Mouse (Mus musculus): ENCODE measurements at regions not wholly inside any gene's neighbourhood (a gene's known extent, or its start where the extent isn't known, plus 50 kb on each side); places are given as distances from the start of the nearest gene placed in this dataset.

DNA sequence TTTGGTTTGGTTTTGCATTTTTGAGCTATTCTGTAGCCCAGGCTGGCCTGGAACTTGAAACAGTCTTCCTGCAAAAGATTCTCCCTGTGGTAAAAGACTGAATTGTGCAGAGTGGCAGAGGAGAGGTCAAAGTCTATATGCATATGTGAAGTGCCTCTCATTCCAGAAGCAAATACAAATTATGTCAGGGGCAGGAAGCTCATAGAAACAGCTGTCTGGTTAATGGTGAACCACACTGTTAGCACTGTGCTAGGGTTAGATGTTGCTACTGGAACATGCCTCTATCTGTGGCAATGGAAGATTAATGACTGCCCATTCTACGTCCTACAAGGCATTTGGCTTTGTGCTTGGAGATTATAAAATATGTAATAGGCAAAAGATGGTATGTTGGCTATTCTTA is 144.4 kb upstream of the Slc35f3 start:
- in situ Hi-C loops (cut with MboI; ENCODE audit: low sequenced_read_pairs in 2 of 2, unreplicated experiment in 2 of 2), result no loop called here
- DNase-seq (ENCODE audit: low read depth, low spot score), result no peak
- TF ChIP-seq CHD2 (IDR thresholded peaks at IDR 0.05; ENCODE audit: low read depth, low read length) (no peak), ZC3H11A (IDR thresholded peaks at IDR 0.05; ENCODE audit: borderline replicate concordance, low read depth, low read length) (no peak), MAFK (IDR thresholded peaks at IDR 0.05; ENCODE audit: insufficient read depth, low read depth, low read length) (no peak), ZNF384 (IDR thresholded peaks at IDR 0.05; ENCODE audit: low read depth, low read length) (no peak), HCFC1 (IDR thresholded peaks at IDR 0.05; ENCODE audit: borderline replicate concordance, insufficient read depth, low read length) (no peak)
- Histone ChIP-seq H3K9me3 (ENCODE audit: control insufficient read depth, insufficient read depth, low read depth, low read length) (no peaks in the 10 kb centered on the region), H3K9ac (ENCODE audit: insufficient read depth, low read depth, low read length, poor library complexity, severe bottlenecking) (no peak overlapping the region), H3K4me3 (ENCODE audit: insufficient read depth in 1 of 2, low read depth in 1 of 2, low read length in 2 of 2, poor library complexity in 1 of 2, severe bottlenecking in 1 of 2) (no peak overlapping the region), H3K36me3 (ENCODE audit: control insufficient read depth, insufficient read depth, low read length, poor library complexity, severe bottlenecking) (no peaks in the 10 kb centered on the region), H3K27ac (ENCODE audit: insufficient read depth, low read depth, low read length, poor library complexity, severe bottlenecking) (no peak overlapping the region), H3K4me1 (ENCODE audit: control insufficient read depth in 2 of 2, insufficient read depth in 2 of 2, low read length in 2 of 2, poor library complexity in 1 of 2) (no peaks in the 10 kb centered on the region; a peak in 1 of 4 replicates)

DNA sequence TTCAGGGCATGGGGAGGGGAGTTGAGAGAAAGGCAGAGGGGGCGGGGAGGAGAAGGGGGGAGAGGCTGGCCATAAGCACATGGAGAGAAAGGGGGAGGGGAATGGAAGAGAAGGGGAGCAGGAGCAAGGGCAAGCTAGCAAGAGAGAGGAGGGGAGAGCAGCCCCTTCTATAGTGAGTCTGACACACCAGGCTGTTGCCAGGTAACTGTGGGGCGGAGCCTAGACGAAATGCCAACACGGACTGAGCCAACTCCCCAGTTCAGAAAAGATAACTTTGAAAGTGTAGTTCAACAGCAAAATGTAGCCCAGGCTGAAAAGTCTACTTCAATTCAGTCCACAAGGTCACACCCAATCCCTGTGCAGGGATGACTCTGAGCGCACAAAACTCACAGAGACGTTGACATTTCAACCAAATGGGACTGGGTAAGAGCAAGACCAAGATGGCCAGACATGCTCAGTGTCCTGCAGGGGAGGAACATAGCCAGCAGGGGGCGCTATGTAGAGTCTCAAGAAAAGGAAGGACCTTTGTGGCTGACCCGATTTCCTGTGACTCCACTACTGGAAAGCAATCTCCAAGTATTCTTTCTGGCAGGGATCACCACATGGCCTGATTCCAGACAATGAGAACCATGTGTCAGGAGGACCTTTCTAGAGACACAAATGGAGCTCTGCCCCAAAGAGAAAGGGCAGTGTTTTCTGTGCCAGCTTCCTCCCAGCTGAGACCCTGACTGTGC is 140.7 kb upstream of the Slc35f3 start:
- H3K4me1 ChIP-seq (ENCODE audit: control insufficient read depth in 2 of 2, insufficient read depth in 2 of 2, low read length in 2 of 2, poor library complexity in 1 of 2), result no peaks in the 10 kb centered on the region; a peak in 1 of 4 replicates
- in situ Hi-C loops (cut with MboI; ENCODE audit: low sequenced_read_pairs in 2 of 2, unreplicated experiment in 2 of 2), result no loop called here
- H3K9ac ChIP-seq (ENCODE audit: insufficient read depth, low read depth, low read length, poor library complexity, severe bottlenecking), result no peak overlapping the region
- DNase-seq (ENCODE audit: low read depth, low spot score), result peak; percentile 66
- H3K4me3 ChIP-seq (ENCODE audit: insufficient read depth in 1 of 2, low read depth in 1 of 2, low read length in 2 of 2, poor library complexity in 1 of 2, severe bottlenecking in 1 of 2), result peak overlapping the region in 1 of 2 experiments; percentile 27; a peak in 1 of 4 replicates
- no peak for TF ChIP-seq HCFC1 (IDR thresholded peaks at IDR 0.05; ENCODE audit: borderline replicate concordance, insufficient read depth, low read length)
- no peak for TF ChIP-seq ZNF384 (IDR thresholded peaks at IDR 0.05; ENCODE audit: low read depth, low read length)
- TF ChIP-seq CHD2 (IDR thresholded peaks at IDR 0.05; ENCODE audit: low read depth, low read length), result no peak
- no peak for TF ChIP-seq ZC3H11A (IDR thresholded peaks at IDR 0.05; ENCODE audit: borderline replicate concordance, low read depth, low read length)
- no peak for TF ChIP-seq MAFK (IDR thresholded peaks at IDR 0.05; ENCODE audit: insufficient read depth, low read depth, low read length)
- H3K9me3 ChIP-seq (ENCODE audit: control insufficient read depth, insufficient read depth, low read depth, low read length), result no peaks in the 10 kb centered on the region
- no peak overlapping the region; the same call in 1 of the 2 replicates for H3K27ac ChIP-seq (ENCODE audit: insufficient read depth, low read depth, low read length, poor library complexity, severe bottlenecking)
- H3K36me3 ChIP-seq (ENCODE audit: control insufficient read depth, insufficient read depth, low read length, poor library complexity, severe bottlenecking), result no peaks in the 10 kb centered on the region

DNA sequence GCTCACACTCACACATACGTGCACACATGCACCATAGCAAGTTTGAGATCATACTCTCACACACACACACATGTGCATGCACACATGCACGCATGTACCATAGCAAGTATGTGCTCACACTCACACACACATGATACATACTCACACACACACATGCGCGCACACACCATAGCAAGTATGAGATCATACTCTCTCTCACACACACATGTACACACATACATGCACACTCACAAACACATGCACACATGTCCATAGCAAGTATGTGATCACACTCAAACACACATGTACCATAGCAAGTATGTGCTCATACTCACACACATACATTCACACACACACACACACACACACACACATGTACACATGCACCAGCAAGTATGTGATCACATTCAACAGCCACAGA is 138.9 kb upstream of the Slc35f3 start:
- Histone ChIP-seq H3K4me1 (ENCODE audit: control insufficient read depth in 2 of 2, insufficient read depth in 2 of 2, low read length in 2 of 2, poor library complexity in 1 of 2) (no peaks in the 10 kb centered on the region; a peak in 1 of 4 replicates), H3K9ac (ENCODE audit: insufficient read depth, low read depth, low read length, poor library complexity, severe bottlenecking) (no peak overlapping the region), H3K36me3 (ENCODE audit: control insufficient read depth, insufficient read depth, low read length, poor library complexity, severe bottlenecking) (no peaks in the 10 kb centered on the region), H3K27ac (ENCODE audit: insufficient read depth, low read depth, low read length, poor library complexity, severe bottlenecking) (no peak overlapping the region), H3K4me3 (ENCODE audit: insufficient read depth in 1 of 2, low read depth in 1 of 2, low read length in 2 of 2, poor library complexity in 1 of 2, severe bottlenecking in 1 of 2) (no peak overlapping the region), H3K9me3 (ENCODE audit: control insufficient read depth, insufficient read depth, low read depth, low read length) (no peaks in the 10 kb centered on the region)
- in situ Hi-C loops (cut with MboI; ENCODE audit: low sequenced_read_pairs in 2 of 2, unreplicated experiment in 2 of 2), result no loop called here
- TF ChIP-seq ZNF384 (IDR thresholded peaks at IDR 0.05; ENCODE audit: low read depth, low read length), result no peak
- no peak for TF ChIP-seq CHD2 (IDR thresholded peaks at IDR 0.05; ENCODE audit: low read depth, low read length)
- TF ChIP-seq HCFC1 (IDR thresholded peaks at IDR 0.05; ENCODE audit: borderline replicate concordance, insufficient read depth, low read length), result no peak
- no peak for TF ChIP-seq MAFK (IDR thresholded peaks at IDR 0.05; ENCODE audit: insufficient read depth, low read depth, low read length)
- no peak for TF ChIP-seq ZC3H11A (IDR thresholded peaks at IDR 0.05; ENCODE audit: borderline replicate concordance, low read depth, low read length)
- DNase-seq (ENCODE audit: low read depth, low spot score), result no peak

DNA sequence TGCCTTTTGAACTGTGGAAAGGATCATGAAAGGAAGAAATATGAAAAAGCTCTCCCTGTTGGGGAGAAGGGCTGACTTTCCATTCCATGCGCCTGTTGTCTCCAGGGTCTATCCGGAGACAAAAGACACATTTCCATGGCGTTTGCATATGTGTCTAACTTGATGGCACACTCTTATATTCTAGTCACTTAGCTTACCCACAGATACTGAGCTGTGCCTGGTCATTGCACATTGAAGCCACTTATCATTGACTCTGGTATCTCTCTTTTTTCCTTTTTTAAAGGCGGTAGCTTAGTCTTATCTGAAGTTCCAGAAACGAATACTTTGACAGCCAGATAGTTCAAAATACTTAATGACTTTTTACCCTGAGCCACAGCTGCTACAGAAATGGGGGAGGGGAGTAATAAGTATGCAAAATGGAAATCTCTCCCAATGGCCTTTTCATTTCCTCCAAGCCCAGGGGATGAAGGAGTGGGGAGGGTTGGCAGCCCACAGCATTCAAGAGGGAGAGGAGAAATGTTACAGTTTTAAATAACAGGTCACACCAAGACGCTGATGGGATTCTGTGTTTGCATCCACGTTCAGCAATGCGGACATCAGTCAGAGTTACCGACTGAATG is 137.9 kb upstream of the Slc35f3 start:
- Histone ChIP-seq H3K9me3 (ENCODE audit: control insufficient read depth, insufficient read depth, low read depth, low read length) (no peaks in the 10 kb centered on the region), H3K36me3 (ENCODE audit: control insufficient read depth, insufficient read depth, low read length, poor library complexity, severe bottlenecking) (no peaks in the 10 kb centered on the region), H3K9ac (ENCODE audit: insufficient read depth, low read depth, low read length, poor library complexity, severe bottlenecking) (no peak overlapping the region), H3K4me3 (ENCODE audit: insufficient read depth in 1 of 2, low read depth in 1 of 2, low read length in 2 of 2, poor library complexity in 1 of 2, severe bottlenecking in 1 of 2) (no peak overlapping the region), H3K27ac (ENCODE audit: insufficient read depth, low read depth, low read length, poor library complexity, severe bottlenecking) (no peak overlapping the region), H3K4me1 (ENCODE audit: control insufficient read depth in 2 of 2, insufficient read depth in 2 of 2, low read length in 2 of 2, poor library complexity in 1 of 2) (no peaks in the 10 kb centered on the region; a peak in 1 of 4 replicates)
- TF ChIP-seq HCFC1 (IDR thresholded peaks at IDR 0.05; ENCODE audit: borderline replicate concordance, insufficient read depth, low read length), result no peak
- no peak for TF ChIP-seq CHD2 (IDR thresholded peaks at IDR 0.05; ENCODE audit: low read depth, low read length)
- no peak for TF ChIP-seq ZC3H11A (IDR thresholded peaks at IDR 0.05; ENCODE audit: borderline replicate concordance, low read depth, low read length)
- no peak for TF ChIP-seq ZNF384 (IDR thresholded peaks at IDR 0.05; ENCODE audit: low read depth, low read length)
- no peak for TF ChIP-seq MAFK (IDR thresholded peaks at IDR 0.05; ENCODE audit: insufficient read depth, low read depth, low read length)
- in situ Hi-C loops (cut with MboI; ENCODE audit: low sequenced_read_pairs in 2 of 2, unreplicated experiment in 2 of 2), result no loop called here
- DNase-seq (ENCODE audit: low read depth, low spot score), result no peak
